Mouse (Mus musculus) MEL (cell line): Measurements from ENCODE around the gene Ankfn1. TPM values are rescaled to one million over a fixed set of nuclear protein-coding genes. Genes with fewer than 3 reads are reported as not detected.

Source experiments
- DNase-seq: peaks from one replicate; pipeline ENCODE4 v3.0.0; 2011; ENCODE audit warnings: low read depth, low spot score
- H3K27ac ChIP-seq: 2 replicates; pipeline ENCODE4 v1.5.1; 2012; ENCODE audit warnings: low read depth, mild to moderate bottlenecking, control low read depth, low read length, moderate library complexity; ENCODE audit not compliant: control insufficient read depth
- H3K27me3 ChIP-seq, 2 experiments: fragments of 150-350 bp in 1 of 2; sonication (generic) in 1 of 2; 2 replicates each; pipeline ENCODE4 v1.6.1; 2012; ENCODE audit warnings: low read length in 2 of 2, mild to moderate bottlenecking in 2 of 2, improper control_type of control experiment in 1 of 2, moderate library complexity in 1 of 2; ENCODE audit not compliant: insufficient read depth in 2 of 2, control insufficient read depth in 1 of 2
- H3K36me3 ChIP-seq, 2 experiments: 2 replicates each; pipeline ENCODE4 v1.6.1; 2012 to 2014; ENCODE audit warnings: low read length in 2 of 2, improper control_type of control experiment in 1 of 2, inconsistent platforms in 1 of 2, mild to moderate bottlenecking in 1 of 2; ENCODE audit not compliant: insufficient read depth in 2 of 2, control insufficient read depth in 1 of 2
- H3K4me1 ChIP-seq, 2 experiments: fragments of 150-350 bp in 1 of 2; sonication (generic) in 1 of 2; 2 replicates each; pipeline ENCODE4 v1.6.1; 2012; ENCODE audit warnings: low read length in 2 of 2, improper control_type of control experiment in 1 of 2, mild to moderate bottlenecking in 1 of 2; ENCODE audit not compliant: insufficient read depth in 2 of 2, control insufficient read depth in 1 of 2
- H3K4me3 ChIP-seq, 2 experiments: fragments of 150-350 bp in 1 of 2; sonication (generic) in 1 of 2; 2 replicates each; pipeline ENCODE4 v1.5.1; 2012; ENCODE audit warnings: low read depth in 2 of 2, low read length in 2 of 2, mild to moderate bottlenecking in 2 of 2, moderate library complexity in 2 of 2, control low read depth in 1 of 2, improper control_type of control experiment in 1 of 2; ENCODE audit not compliant: control insufficient read depth in 1 of 2, insufficient read depth in 1 of 2
- H3K79me2 ChIP-seq: 2 replicates; pipeline ENCODE4 v1.6.1; 2012; ENCODE audit warnings: mild to moderate bottlenecking, low read length, moderate library complexity; ENCODE audit not compliant: control insufficient read depth, poor library complexity, insufficient read depth
- H3K9ac ChIP-seq: 2 replicates; pipeline ENCODE4 v1.6.1; 2012; ENCODE audit warnings: low read depth, mild to moderate bottlenecking, control low read depth, low read length, moderate library complexity; ENCODE audit not compliant: control insufficient read depth, poor library complexity, severe bottlenecking
- H3K9me3 ChIP-seq: fragments of 150-350 bp; sonication (generic); replicated peaks from 2 replicates; pipeline ENCODE4 v1.6.1; 2012; ENCODE audit warnings: mild to moderate bottlenecking, low read length, improper control_type of control experiment, moderate library complexity; ENCODE audit not compliant: insufficient read depth
- BHLHE40 ChIP-seq: IDR thresholded peaks from 2 replicates; pipeline ENCODE4 v1.6.1; 2012; ENCODE audit warnings: low read depth, mild to moderate bottlenecking, inconsistent platforms, low read length, improper control_type of control experiment, borderline replicate concordance
- CHD1 ChIP-seq: IDR thresholded peaks from 2 replicates; pipeline ENCODE4 v1.6.1; 2012; ENCODE audit warnings: low read depth, mild to moderate bottlenecking, inconsistent platforms, low read length, improper control_type of control experiment
- ELF1 ChIP-seq: IDR thresholded peaks from 2 replicates; pipeline ENCODE4 v1.6.1; 2014; ENCODE audit warnings: low read depth, mild to moderate bottlenecking, inconsistent platforms, low read length, improper control_type of control experiment, moderate library complexity
- GATA1 ChIP-seq: IDR thresholded peaks from 2 replicates; pipeline ENCODE4 v1.6.1; 2011; ENCODE audit warnings: low read depth, low read length, improper control_type of control experiment
- KAT2A ChIP-seq: conservative IDR thresholded peaks from 2 replicates; pipeline ENCODE4 v1.6.1; 2012; ENCODE audit warnings: low read depth, low read length, improper control_type of control experiment, inconsistent platforms
- MAX ChIP-seq: IDR thresholded peaks from 2 replicates; pipeline ENCODE4 v1.6.1; 2011; ENCODE audit warnings: low read length, improper control_type of control experiment
- MYB ChIP-seq: IDR thresholded peaks from 2 replicates; pipeline ENCODE4 v1.6.1; 2011; ENCODE audit warnings: mild to moderate bottlenecking, low read depth, low read length, improper control_type of control experiment
- POLR2AphosphoS5 ChIP-seq: IDR thresholded peaks from 2 replicates; pipeline ENCODE4 v1.6.1; 2012; ENCODE audit warnings: low read depth, borderline replicate concordance, mild to moderate bottlenecking, inconsistent platforms, low read length, moderate library complexity, mixed read lengths
- RAD21 ChIP-seq: IDR thresholded peaks from 2 replicates; pipeline ENCODE4 v1.6.1; 2011; ENCODE audit warnings: mild to moderate bottlenecking, low read depth, low read length, improper control_type of control experiment
- RCOR1 ChIP-seq: IDR thresholded peaks from 2 replicates; pipeline ENCODE4 v1.6.1; 2012; ENCODE audit warnings: low read depth, mild to moderate bottlenecking, inconsistent platforms, low read length, improper control_type of control experiment
- TAL1 ChIP-seq: IDR thresholded peaks from 2 replicates; pipeline ENCODE4 v1.6.1; 2012; ENCODE audit warnings: mild to moderate bottlenecking, inconsistent platforms, low read length, moderate library complexity, mixed read lengths
- UBTF ChIP-seq: IDR thresholded peaks from 2 replicates; pipeline ENCODE4 v1.6.1; 2012; ENCODE audit warnings: low read depth, mild to moderate bottlenecking, inconsistent platforms, low read length, improper control_type of control experiment, moderate library complexity, borderline replicate concordance; ENCODE audit not compliant: insufficient read depth
- USF1 ChIP-seq: IDR thresholded peaks from 2 replicates; pipeline ENCODE4 v1.6.1; 2014; ENCODE audit warnings: low read depth, mild to moderate bottlenecking, inconsistent platforms, low read length, improper control_type of control experiment, moderate library complexity
- USF2 ChIP-seq, 2 experiments: IDR thresholded peaks; 2 replicates each; pipeline ENCODE4 v1.6.1; 2011 to 2012; ENCODE audit warnings: improper control_type of control experiment in 2 of 2, low read length in 2 of 2, borderline replicate concordance in 1 of 2, inconsistent platforms in 1 of 2, low read depth in 1 of 2, mild to moderate bottlenecking in 1 of 2; ENCODE audit not compliant: insufficient read depth in 1 of 2
- ZNF384 ChIP-seq: IDR thresholded peaks from 2 replicates; pipeline ENCODE4 v1.6.1; 2012; ENCODE audit warnings: low read depth, mild to moderate bottlenecking, inconsistent platforms, low read length, improper control_type of control experiment
- polyA plus RNA-seq, 2 experiments: library from polyadenylated mRNA; stranded (reverse) in 1 of 2; unstranded in 1 of 2; fragments of >175 nt in 1 of 2; fragments of >200 nt in 1 of 2; gene quantifications; 2 replicates each; pipeline versions ENCODE4 v1.2.1 to v1.2.4; 2012; ENCODE audit warnings: low replicate concordance in 2 of 2, low read depth in 1 of 2; ENCODE audit not compliant: insufficient read length in 2 of 2, insufficient read depth in 1 of 2, missing spikeins in 1 of 2
- total RNA-seq: library from RNA; depleted of rRNA; stranded (reverse); fragments of 300-350 nt; gene quantifications from 2 replicates; pipeline ENCODE4 v1.2.3, GENCODE M21; 2012

Gene Ankfn1
- total and polyA plus RNA-seq, 3 experiments: not detected

GRCm38 (mm10) chr11:89606346-89606745, 171.1 kb downstream of the Ankfn1 start:
- no peak overlapping the region for H3K9ac ChIP-seq
- no peak for TF ChIP-seq TAL1
- TF ChIP-seq, all 39 proteins: peak for 0
- Histone ChIP-seq H3K79me2 (no peaks in the 10 kb centered on the region), H3K4me1 (no peaks in the 10 kb centered on the region), H3K27ac (no peak overlapping the region), H3K36me3 (no peaks in the 10 kb centered on the region), H3K27me3 (no peaks in the 10 kb centered on the region), H3K9me3 (no peaks in the 10 kb centered on the region), H3K4me3 (no peak overlapping the region)
- no peak for DNase-seq

GRCm38 (mm10) chr11:89602966-89603365, 174.5 kb downstream of the Ankfn1 start:
- TF ChIP-seq MAX (no peak), KAT2A (no peak), BHLHE40 (no peak), RCOR1 (no peak), UBTF (no peak), ZNF384 (no peak), USF2 (IDR thresholded peaks at IDR 0.05; ENCODE audit: borderline replicate concordance in 1 of 2, insufficient read depth in 1 of 2, low read depth in 1 of 2, low read length in 2 of 2) (no peak), USF1 (no peak)
- no peaks in the 10 kb centered on the region for H3K36me3 ChIP-seq
- H3K9ac ChIP-seq: no peak overlapping the region
- no peaks in the 10 kb centered on the region for H3K4me1 ChIP-seq
- DNase-seq: no peak
- no peaks in the 10 kb centered on the region for H3K79me2 ChIP-seq
- no peak overlapping the region for H3K4me3 ChIP-seq
- no peaks in the 10 kb centered on the region for H3K9me3 ChIP-seq
- H3K27ac ChIP-seq: no peak overlapping the region
- 0 out of 4 replicates have a peak, but pooled peaks cover 0 to 1% of the 10 kb centered on the region in 2 experiments for H3K27me3 ChIP-seq

- H3K4me1 ChIP-seq: no peaks in the 10 kb centered on the region
- H3K79me2 ChIP-seq: no peaks in the 10 kb centered on the region
- no peaks in the 10 kb centered on the region for H3K36me3 ChIP-seq
- no peak for TF ChIP-seq RAD21
- no peak for TF ChIP-seq CHD1
- TF ChIP-seq ELF1: no peak
- no peak for TF ChIP-seq ZNF384
- TF ChIP-seq MYB: no peak
- TF ChIP-seq GATA1: no peak
- TF ChIP-seq BHLHE40: no peak
- TF ChIP-seq UBTF: no peak
- TF ChIP-seq POLR2AphosphoS5: no peak
- TF ChIP-seq, all 39 proteins: peak for 0
- DNase-seq: no peak
- H3K4me3 ChIP-seq: no peak overlapping the region
- no peak overlapping the region for H3K27ac ChIP-seq
- no peaks in the 10 kb centered on the region for H3K9me3 ChIP-seq
- no peak overlapping the region for H3K9ac ChIP-seq
- 0 out of 4 replicates have a peak, but pooled peaks cover 0 to 1% of the 10 kb centered on the region in 2 experiments for H3K27me3 ChIP-seq
These were observed 176.4 kb downstream of the Ankfn1 start for GRCm38 (mm10) chr11:89600921-89601515.
